Mouse (Mus musculus) small intestine, adult 2 months (tissue): ENCODE measurements at regions not wholly inside any gene's neighbourhood (a gene's known extent, or its start where the extent isn't known, plus 50 kb on each side); places are given as distances from the start of the nearest gene placed in this dataset.

Source experiments
- H3K27ac ChIP-seq: fragments of 200-500 bp; 2 replicates; pipeline ENCODE4 v1.5.1; 2012; ENCODE audit warnings: low read depth, low read length, control low read depth, inconsistent platforms; ENCODE audit not compliant: insufficient read depth
- H3K27me3 ChIP-seq: fragments of 200-500 bp; 2 replicates; pipeline ENCODE4 v1.6.1; 2012; ENCODE audit warnings: mild to moderate bottlenecking, moderate library complexity, low read length, inconsistent platforms; ENCODE audit not compliant: control insufficient read depth, insufficient read depth
- H3K36me3 ChIP-seq: fragments of 200-500 bp; 2 replicates; pipeline ENCODE4 v1.6.1; 2012; ENCODE audit warnings: mild to moderate bottlenecking, low read length, control low read depth, inconsistent platforms; ENCODE audit not compliant: control insufficient read depth, insufficient read depth
- H3K4me1 ChIP-seq: fragments of 200-500 bp; 2 replicates; pipeline ENCODE4 v1.6.1; 2012; ENCODE audit warnings: low read length, inconsistent platforms, mixed read lengths; ENCODE audit not compliant: control insufficient read depth, insufficient read depth, insufficient read length
- H3K4me3 ChIP-seq: fragments of 200-500 bp; 2 replicates; pipeline ENCODE4 v1.5.1; 2012; ENCODE audit warnings: low read depth, mild to moderate bottlenecking, control low read depth, inconsistent platforms, low read length, moderate library complexity
- CTCF ChIP-seq: fragments of 200-500 bp; IDR thresholded peaks from 2 replicates; pipeline ENCODE4 v1.5.1; 2012; ENCODE audit warnings: low read depth, mild to moderate bottlenecking, control low read depth, inconsistent platforms, low read length, moderate library complexity, mixed read lengths; ENCODE audit not compliant: insufficient replicate concordance, insufficient read length; ENCODE audit errors: extremely low read depth
- POLR2A ChIP-seq: fragments of 200-500 bp; IDR thresholded peaks from 2 replicates; pipeline ENCODE4 v1.6.1; 2012; ENCODE audit warnings: low read depth, mild to moderate bottlenecking, control low read depth, inconsistent platforms, low read length, moderate library complexity
- WGBS: fragments of 180-500 bp; shearing (Covaris S2); methylation state at CpG from one replicate; pipeline ENCODE4 v1.1.7; 2018; 5-methylcytosine and 5-hydroxymethylcytosine counted together

GRCm38 (mm10) chr10:84119952-84120550, 320.3 kb downstream of the Nuak1 start:
- H3K4me3 ChIP-seq, result no peak overlapping the region
- H3K36me3 ChIP-seq, result no peaks in the 10 kb centered on the region
- H3K4me1 ChIP-seq, result no peaks in the 10 kb centered on the region
- TF ChIP-seq CTCF, result no peak
- TF ChIP-seq POLR2A, result no peak
- WGBS, result 84% methylated on average over 8 of the region's 8 CpGs
- no peak overlapping the region for H3K27ac ChIP-seq
- no peaks in the 10 kb centered on the region for H3K27me3 ChIP-seq

- Histone ChIP-seq H3K27me3 (no peaks in the 10 kb centered on the region), H3K4me3 (no peak overlapping the region), H3K27ac (no peak overlapping the region), H3K36me3 (no peaks in the 10 kb centered on the region), H3K4me1 (no peaks in the 10 kb centered on the region)
- WGBS, result 79% methylated on average over 4 of the region's 4 CpGs
- TF ChIP-seq POLR2A (no peak), CTCF (no peak)
Observed at GRCm38 (mm10) chr10:84137019-84137658, 303.3 kb downstream of the Nuak1 start.

- H3K27me3 ChIP-seq, result no peaks in the 10 kb centered on the region
- H3K27ac ChIP-seq, result no peak overlapping the region
- H3K4me1 ChIP-seq, result no peaks in the 10 kb centered on the region; the same call in 1 of the 2 replicates
- H3K36me3 ChIP-seq, result no peaks in the 10 kb centered on the region
- no peak overlapping the region for H3K4me3 ChIP-seq
- 59% methylated on average over 8 of the region's 8 CpGs for WGBS
- no peak for TF ChIP-seq POLR2A
Observed at GRCm38 (mm10) chr10:84142741-84143454, 297.5 kb downstream of the Nuak1 start.

- H3K36me3 ChIP-seq, result no peaks in the 10 kb centered on the region
- no peaks in the 10 kb centered on the region for H3K27me3 ChIP-seq
- no peak overlapping the region for H3K27ac ChIP-seq
- TF ChIP-seq POLR2A (no peak), CTCF (no peak)
- WGBS, result 47% methylated on average over 5 of the region's 5 CpGs
- H3K4me1 ChIP-seq, result no peaks in the 10 kb centered on the region; the same call in 1 of the 2 replicates
- no peak overlapping the region for H3K4me3 ChIP-seq
Observed at GRCm38 (mm10) chr10:84143674-84144343, 296.6 kb downstream of the Nuak1 start.

GRCm38 (mm10) chr10:84144344-84144687, 296.1 kb downstream of the Nuak1 start:
- no peak overlapping the region for H3K4me3 ChIP-seq
- H3K36me3 ChIP-seq, result no peaks in the 10 kb centered on the region
- TF ChIP-seq POLR2A (no peak), CTCF (no peak)
- no peaks in the 10 kb centered on the region; the same call in 1 of the 2 replicates for H3K4me1 ChIP-seq
- no peaks in the 10 kb centered on the region for H3K27me3 ChIP-seq
- H3K27ac ChIP-seq, result no peak overlapping the region

GRCm38 (mm10) chr10:84147305-84147984, 293.0 kb downstream of the Nuak1 start:
- 55% methylated on average over 2 of the region's 2 CpGs for whole genome bisulfite sequencing
- Histone ChIP-seq H3K27me3 (no peaks in the 10 kb centered on the region), H3K27ac (no peak overlapping the region), H3K4me3 (no peak overlapping the region), H3K4me1 (no peaks in the 10 kb centered on the region; the same call in 1 of the 2 replicates), H3K36me3 (no peaks in the 10 kb centered on the region)
- TF ChIP-seq CTCF (no peak), POLR2A (no peak)
